Mouse (Mus musculus) intestine, postnatal 0 days (tissue): Measurements from ENCODE around the gene Mdga1. TPM values are rescaled to one million over a fixed set of nuclear protein-coding genes. Genes with fewer than 3 reads are reported as not detected.
A peak's percentile ranks its signal among the peaks of the same experiment; 100 is the strongest.

Source experiments
- ATAC-seq: fragments of 200-750 bp; cut with Nextera tagmentation; 2 replicates; pipeline ENCODE4 v1.8.0; 2017; ENCODE audit warnings: mild to moderate bottlenecking, moderate TSS enrichment, moderate library complexity
- H3K27ac ChIP-seq: fragments of 300-500 bp; sonication (generic); 2 replicates; pipeline ENCODE4 v1.5.1; 2014; ENCODE audit warnings: mild to moderate bottlenecking, low read depth, low read length, moderate library complexity
- H3K27me3 ChIP-seq: fragments of 300-500 bp; sonication (generic); replicated peaks from 2 replicates; pipeline ENCODE4 v1.6.1; 2014; ENCODE audit warnings: low read length, mixed read lengths; ENCODE audit not compliant: control insufficient read depth, insufficient read depth
- H3K36me3 ChIP-seq: fragments of 300-500 bp; sonication (generic); 2 replicates; pipeline ENCODE4 v1.6.1; 2014; ENCODE audit warnings: mild to moderate bottlenecking, moderate library complexity; ENCODE audit not compliant: control insufficient read depth, insufficient read depth
- H3K4me1 ChIP-seq: fragments of 300-500 bp; sonication (generic); replicated peaks from 2 replicates; pipeline ENCODE4 v1.6.1; 2014; ENCODE audit warnings: antibody characterized with exemption, low read length, mixed read lengths; ENCODE audit not compliant: control insufficient read depth, insufficient read depth
- H3K4me2 ChIP-seq: fragments of 300-500 bp; sonication (generic); replicated peaks from 2 replicates; pipeline ENCODE4 v1.6.1; 2014; ENCODE audit warnings: low read depth, mild to moderate bottlenecking, moderate library complexity
- H3K4me3 ChIP-seq: fragments of 300-500 bp; sonication (generic); 2 replicates; pipeline ENCODE4 v1.5.1; 2014; ENCODE audit warnings: low read depth, low read length
- H3K9ac ChIP-seq: fragments of 300-500 bp; sonication (generic); 2 replicates; pipeline ENCODE4 v1.6.1; 2014; ENCODE audit warnings: mild to moderate bottlenecking, low read depth, low read length
- H3K9me3 ChIP-seq: fragments of 300-500 bp; sonication (generic); 2 replicates; pipeline ENCODE4 v1.6.1; 2016; ENCODE audit warnings: mixed run types; ENCODE audit not compliant: control insufficient read depth
- CTCF ChIP-seq: sonication (generic); IDR thresholded peaks from 2 replicates; pipeline ENCODE4 v1.5.1; 2016; ENCODE audit warnings: low read depth, mild to moderate bottlenecking, control low read depth, antibody characterized with exemption, moderate library complexity
- WGBS: fragments of 180-500 bp; shearing (Covaris S2); extraction: QIAGEN DNeasy Blood & Tissue Kit; methylation state at CpG from one replicate; pipeline ENCODE4 v1.1.7; 2014; 5-methylcytosine and 5-hydroxymethylcytosine counted together
- polyA plus RNA-seq: library from polyadenylated mRNA; unstranded; fragments of >200 nt; fragmentation: Nextera tagmentation; extraction: Ambion mirVana; gene quantifications from 2 replicates; pipeline ENCODE4 v1.2.1, GENCODE M21; 2015

Gene Mdga1
- polyA plus RNA-seq, 1 experiment from 2014 or later, result 0.73 TPM

DNA sequence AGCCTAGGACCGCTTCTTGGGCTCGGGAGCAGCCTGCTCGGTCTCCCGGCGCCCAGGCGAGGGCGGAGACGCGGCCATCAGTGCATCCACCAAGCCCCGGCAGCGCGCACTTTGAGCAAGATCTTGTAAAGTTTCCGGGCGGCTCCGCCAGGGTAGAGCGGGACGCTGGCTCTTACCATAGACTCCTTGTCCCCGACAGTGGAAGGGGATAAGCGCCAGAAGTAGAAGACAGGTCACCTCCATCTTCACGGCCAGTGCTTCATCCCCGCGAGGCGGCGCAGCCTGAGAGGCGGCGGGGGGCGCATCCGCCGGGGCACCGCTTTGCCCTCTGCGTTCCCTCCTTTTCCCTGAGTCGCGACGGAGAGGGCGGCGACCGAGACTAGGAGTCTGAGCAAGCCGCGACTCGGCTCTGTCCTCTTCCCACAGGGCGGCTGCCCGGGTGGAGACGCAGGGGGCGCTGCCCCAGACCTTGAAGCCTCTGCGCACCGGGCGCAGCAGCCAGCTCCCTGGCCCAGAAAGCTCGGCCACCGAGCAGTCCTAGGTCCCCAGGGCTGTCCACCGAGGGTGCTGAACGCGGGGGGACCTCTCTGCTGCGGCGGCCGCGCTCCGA, 82.5 kb downstream of the Mdga1 start:
- ATAC-seq, result 0 out of 2 replicates have a peak, but pooled peaks have one; percentile 23
- H3K4me1 ChIP-seq, result peaks cover 7% of the 10 kb centered on the region
- peak; percentile 53 for TF ChIP-seq CTCF

DNA sequence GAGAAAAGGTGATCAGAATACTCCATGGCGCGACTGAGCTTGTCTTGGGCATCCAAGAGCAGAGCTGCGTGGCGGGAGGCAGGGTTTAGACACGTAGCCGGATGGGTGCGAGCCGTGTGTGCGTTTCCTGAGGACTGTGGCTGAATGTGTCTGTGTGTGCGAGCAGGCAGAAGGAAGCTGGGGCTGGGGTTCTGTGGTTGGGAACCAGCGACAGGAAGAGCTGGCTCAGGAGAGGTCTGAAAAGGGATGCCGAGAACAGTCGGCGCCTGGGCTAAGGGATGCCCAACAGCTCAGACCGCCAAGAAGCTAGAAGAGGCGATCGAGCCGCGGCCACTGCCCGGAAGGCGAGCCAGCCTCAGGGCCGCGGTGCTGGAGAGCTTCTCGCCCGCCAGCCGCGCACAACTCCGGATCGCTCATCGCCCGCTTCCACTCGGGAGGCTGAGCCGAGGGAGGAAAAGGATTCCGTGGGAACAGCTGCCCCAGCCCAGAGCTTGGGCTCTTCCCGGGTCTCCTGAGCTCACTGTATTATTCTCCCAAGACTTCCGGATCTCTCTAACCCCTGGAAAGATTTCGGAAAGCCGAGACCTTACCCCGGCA, 83.1 kb downstream of the Mdga1 start:
- peak overlapping the region; percentile 63 for H3K4me3 ChIP-seq
- ATAC-seq, result no peak
- peaks cover 78% of the 10 kb centered on the region for H3K27me3 ChIP-seq
- no peaks in the 10 kb centered on the region for H3K36me3 ChIP-seq
- no peaks in the 10 kb centered on the region for H3K9me3 ChIP-seq
- H3K4me2 ChIP-seq, result peak overlapping the region; percentile 100
- H3K4me1 ChIP-seq, result peaks cover 7% of the 10 kb centered on the region
- H3K9ac ChIP-seq, result peak overlapping the region; percentile 28; the same call in 1 of the 2 replicates
- TF ChIP-seq CTCF, result no peak
- no peak overlapping the region for H3K27ac ChIP-seq
- WGBS, result 1% methylated on average over 36 of the region's 39 CpGs

More for the DNA sequence above, 82.5 kb downstream of the Mdga1 start:
- Histone ChIP-seq H3K36me3 (no peaks in the 10 kb centered on the region), H3K9ac (peak overlapping the region; percentile 45), H3K4me3 (peak overlapping the region; percentile 63), H3K9me3 (no peaks in the 10 kb centered on the region), H3K27ac (no peak overlapping the region), H3K4me2 (peak overlapping the region; percentile 100), H3K27me3 (peaks cover 78% of the 10 kb centered on the region)
- under 1% methylated on average over 54 of the region's 57 CpGs for WGBS

DNA sequence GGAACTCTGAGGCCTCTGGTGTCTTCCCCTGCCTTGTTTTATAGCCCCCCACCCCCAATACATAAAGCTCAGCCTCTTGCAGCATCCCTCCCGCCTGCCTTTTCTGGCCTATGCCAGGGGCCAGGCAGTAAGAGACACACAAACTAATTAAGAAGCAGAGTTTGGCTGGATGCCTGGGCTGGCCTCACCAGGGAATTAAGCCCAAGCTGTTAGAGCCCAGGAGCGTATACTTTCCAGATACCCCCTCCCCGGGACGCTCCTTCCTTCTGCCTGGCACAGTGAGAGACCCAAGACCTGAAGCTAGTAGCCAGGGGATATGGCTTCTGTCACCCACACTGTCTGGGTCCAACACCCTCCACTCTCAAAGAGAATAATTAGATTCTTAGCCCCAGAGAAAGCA, 83.8 kb downstream of the Mdga1 start:
- no peak for ATAC-seq
- peaks cover 7% of the 10 kb centered on the region for H3K4me1 ChIP-seq
- peaks cover 76% of the 10 kb centered on the region for H3K27me3 ChIP-seq
- no peak for TF ChIP-seq CTCF
- H3K4me2 ChIP-seq, result peak overlapping the region; percentile 100
- no peak overlapping the region for H3K9ac ChIP-seq
- 26% methylated on average over 4 of the region's 4 CpGs for WGBS
- no peaks in the 10 kb centered on the region for H3K36me3 ChIP-seq
- peak overlapping the region; percentile 63; the same call in 1 of the 2 replicates for H3K4me3 ChIP-seq
- H3K9me3 ChIP-seq, result no peaks in the 10 kb centered on the region
- H3K27ac ChIP-seq, result no peak overlapping the region

DNA sequence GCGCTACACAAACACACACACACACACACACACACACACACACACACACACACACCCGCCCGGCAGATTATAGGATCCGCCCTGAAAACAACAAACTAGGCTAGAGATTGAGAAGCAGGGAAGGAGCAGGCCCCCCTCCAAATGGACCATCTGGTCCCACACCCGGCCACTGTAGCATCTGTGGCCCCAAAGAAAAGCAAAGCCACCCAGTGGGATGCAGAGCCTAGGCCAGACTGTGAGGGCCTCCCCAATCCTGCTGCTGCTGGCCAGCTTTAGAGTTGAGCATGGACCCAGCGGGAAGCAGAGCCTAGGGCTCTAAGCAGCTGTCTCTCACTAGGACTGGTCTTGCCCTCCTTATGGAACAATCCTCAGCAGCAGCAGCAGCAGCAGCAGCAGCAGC, 85.3 kb downstream of the Mdga1 start:
- WGBS, result 63% methylated on average over 6 of the region's 6 CpGs
- no peak overlapping the region for H3K4me2 ChIP-seq
- no peak overlapping the region for H3K4me3 ChIP-seq
- no peak for ATAC-seq
- H3K36me3 ChIP-seq, result no peaks in the 10 kb centered on the region
- TF ChIP-seq CTCF, result no peak
- H3K9ac ChIP-seq, result no peak overlapping the region
- peaks cover 64% of the 10 kb centered on the region for H3K27me3 ChIP-seq
- H3K27ac ChIP-seq, result no peak overlapping the region
- H3K9me3 ChIP-seq, result no peaks in the 10 kb centered on the region
- peaks cover 7% of the 10 kb centered on the region for H3K4me1 ChIP-seq

DNA sequence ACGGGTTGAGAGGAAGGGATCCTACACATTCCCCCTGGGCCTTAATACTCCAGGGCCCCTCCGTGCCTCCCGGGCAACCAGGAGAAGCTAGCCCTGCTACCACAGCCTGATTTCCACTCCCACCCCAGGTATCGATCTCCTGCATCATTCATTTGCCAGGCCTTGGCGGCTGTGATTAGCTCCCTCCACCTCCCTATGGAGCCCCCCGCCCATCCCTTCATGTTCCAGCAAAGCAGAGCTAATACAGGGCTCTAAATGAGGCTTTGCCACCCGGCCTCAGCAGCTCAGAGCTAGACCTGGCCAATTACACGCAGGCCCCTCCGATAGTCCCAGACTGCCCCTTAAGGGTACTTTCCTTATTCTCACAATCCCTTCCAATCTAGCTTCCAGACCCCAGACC, 86.5 kb downstream of the Mdga1 start:
- H3K4me1 ChIP-seq, result no peaks in the 10 kb centered on the region; the same call in 1 of the 2 replicates
- no peak for ATAC-seq
- H3K4me2 ChIP-seq, result no peak overlapping the region
- no peak overlapping the region for H3K4me3 ChIP-seq
- WGBS, result 54% methylated on average over 9 of the region's 9 CpGs
- peaks cover 53% of the 10 kb centered on the region for H3K27me3 ChIP-seq
- TF ChIP-seq CTCF, result no peak
- no peak overlapping the region for H3K27ac ChIP-seq
- H3K36me3 ChIP-seq, result no peaks in the 10 kb centered on the region
- H3K9ac ChIP-seq, result no peak overlapping the region
- no peaks in the 10 kb centered on the region for H3K9me3 ChIP-seq

DNA sequence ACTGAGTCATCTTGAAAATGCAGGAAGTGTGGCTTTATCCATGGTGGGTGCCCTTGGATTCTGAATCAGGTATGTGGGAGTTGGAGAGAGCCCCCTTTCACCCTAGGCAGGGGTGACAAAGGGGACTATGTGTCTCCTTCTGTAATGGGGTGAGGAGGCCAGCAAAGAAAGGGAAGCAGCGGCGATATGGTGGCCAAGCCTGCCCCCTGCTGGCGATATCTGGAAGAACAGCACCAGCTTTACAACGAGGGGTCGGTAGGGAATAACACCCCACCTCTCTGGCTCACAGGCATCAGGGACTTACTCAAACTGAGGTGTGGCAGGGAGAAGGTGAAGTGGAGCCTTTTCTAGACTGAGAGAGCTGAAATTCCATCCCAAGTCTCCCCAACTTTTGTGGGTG, 87.0 kb downstream of the Mdga1 start:
- TF ChIP-seq CTCF, result peak; percentile 94
- Histone ChIP-seq H3K9ac (no peak overlapping the region), H3K4me3 (no peak overlapping the region), H3K9me3 (no peaks in the 10 kb centered on the region), H3K4me2 (no peak overlapping the region), H3K36me3 (no peaks in the 10 kb centered on the region), H3K27ac (no peak overlapping the region), H3K27me3 (peaks cover 49% of the 10 kb centered on the region), H3K4me1 (no peaks in the 10 kb centered on the region; the same call in 1 of the 2 replicates)
- no peak for ATAC-seq
- under 1% methylated on average over 5 of the region's 5 CpGs for WGBS
